Mouse (Mus musculus) limb, embryonic 15.5 days (tissue): ENCODE results near the gene Smarcd3. TPM values are rescaled to one million over a fixed set of nuclear protein-coding genes. Genes with fewer than 3 reads are reported as not detected.

Source experiments
- ATAC-seq: fragments of 200-750 bp; cut with Nextera tagmentation; 2 replicates; pipeline ENCODE4 v1.8.0; 2017; ENCODE audit warnings: low read depth, moderate TSS enrichment; ENCODE audit not compliant: insufficient number of reproducible peaks, low FRiP score, low TSS enrichment
- H3K27ac ChIP-seq: fragments of 300-500 bp; sonication (generic); 2 replicates; pipeline ENCODE4 v1.5.1; 2015; ENCODE audit warnings: moderate library complexity, mild to moderate bottlenecking, inconsistent platforms
- H3K27me3 ChIP-seq: fragments of 300-500 bp; sonication (generic); 2 replicates; pipeline ENCODE4 v1.6.1; 2015; ENCODE audit warnings: inconsistent platforms
- H3K36me3 ChIP-seq: fragments of 300-500 bp; sonication (generic); 2 replicates; pipeline ENCODE4 v1.6.1; 2015; ENCODE audit warnings: inconsistent platforms
- H3K4me1 ChIP-seq: fragments of 300-500 bp; sonication (generic); 2 replicates; pipeline ENCODE4 v1.6.1; 2015; ENCODE audit warnings: inconsistent platforms
- H3K4me2 ChIP-seq: fragments of 300-500 bp; sonication (generic); 2 replicates; pipeline ENCODE4 v1.6.1; 2015; ENCODE audit warnings: mild to moderate bottlenecking, inconsistent platforms
- H3K4me3 ChIP-seq: fragments of 300-500 bp; sonication (generic); 2 replicates; pipeline ENCODE4 v1.5.1; 2015; ENCODE audit warnings: mild to moderate bottlenecking, inconsistent platforms
- H3K9ac ChIP-seq: fragments of 300-500 bp; sonication (generic); 2 replicates; pipeline ENCODE4 v1.6.1; 2015; ENCODE audit warnings: inconsistent platforms
- H3K9me3 ChIP-seq: fragments of 300-500 bp; sonication (generic); 2 replicates; pipeline ENCODE4 v1.6.1; 2016; ENCODE audit warnings: inconsistent platforms
- WGBS: fragments of 180-500 bp; shearing (Covaris S2); methylation state at CpG from one replicate; pipeline ENCODE4 v1.1.7; 2015; 5-methylcytosine and 5-hydroxymethylcytosine counted together
- polyA plus RNA-seq: library from polyadenylated mRNA; unstranded; fragments of >200 nt; fragmentation: Nextera tagmentation; extraction: Ambion mirVana; gene quantifications from 2 replicates; pipeline ENCODE4 v1.2.1, GENCODE M21; 2015

Gene Smarcd3
- polyA plus RNA-seq, 1 experiment from 2014 or later: 37.2 TPM

DNA sequence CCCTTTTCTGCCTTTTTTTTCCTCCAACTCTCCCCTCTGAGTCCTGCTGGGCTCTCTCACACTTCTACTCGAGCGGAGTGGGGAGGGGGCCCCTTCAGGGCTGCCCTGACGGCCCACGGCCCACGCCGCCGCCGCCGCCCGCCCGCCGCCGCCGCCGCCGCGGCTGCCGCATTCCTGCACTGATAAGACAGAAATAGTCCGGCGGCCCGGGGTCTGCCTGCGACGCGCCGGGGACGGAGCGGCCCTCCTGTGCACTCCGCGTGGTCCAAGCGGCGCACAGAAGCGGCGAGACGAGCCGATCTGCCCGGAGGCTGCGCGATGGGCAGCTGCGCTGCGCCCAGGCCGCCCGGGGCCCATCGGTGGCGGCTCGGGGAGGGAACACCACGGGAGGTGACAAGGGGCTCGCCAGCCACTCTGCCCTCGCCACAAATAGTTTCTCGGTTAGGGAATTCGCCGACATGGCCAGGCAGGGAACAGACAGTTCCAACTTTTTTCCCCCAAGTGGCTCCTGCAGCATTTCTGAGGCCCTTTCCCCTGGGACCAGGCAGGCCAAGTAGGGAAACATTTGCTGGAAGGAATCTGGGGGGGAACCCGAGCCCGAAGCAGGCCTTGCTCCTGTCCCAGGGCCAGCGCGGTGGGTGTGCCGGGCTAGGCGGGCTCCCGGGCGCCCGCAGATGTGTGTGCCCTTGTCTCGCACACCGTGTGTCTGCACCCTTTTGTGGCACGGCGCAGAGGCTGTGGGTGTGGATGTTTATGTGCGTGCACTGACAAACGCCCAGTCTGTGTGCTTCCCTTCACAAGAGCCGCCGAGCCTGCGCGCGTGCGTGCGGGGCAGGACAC is 22.1 kb downstream of the Smarcd3 start:
- peak overlapping the region; percentile 71 for H3K4me3 ChIP-seq
- ATAC-seq: peak; percentile 42; the same call in 1 of the 2 replicates
- H3K9me3 ChIP-seq: no peaks in the 10 kb centered on the region
- no peaks in the 10 kb centered on the region for H3K36me3 ChIP-seq
- peaks cover 78% of the 10 kb centered on the region for H3K4me1 ChIP-seq
- peak overlapping the region; percentile 100 for H3K27ac ChIP-seq
- peak overlapping the region; percentile 84 for H3K4me2 ChIP-seq
- no peaks in the 10 kb centered on the region for H3K27me3 ChIP-seq
- H3K9ac ChIP-seq: peak overlapping the region; percentile 74
- WGBS: under 1% methylated on average over 64 of the region's 73 CpGs

DNA sequence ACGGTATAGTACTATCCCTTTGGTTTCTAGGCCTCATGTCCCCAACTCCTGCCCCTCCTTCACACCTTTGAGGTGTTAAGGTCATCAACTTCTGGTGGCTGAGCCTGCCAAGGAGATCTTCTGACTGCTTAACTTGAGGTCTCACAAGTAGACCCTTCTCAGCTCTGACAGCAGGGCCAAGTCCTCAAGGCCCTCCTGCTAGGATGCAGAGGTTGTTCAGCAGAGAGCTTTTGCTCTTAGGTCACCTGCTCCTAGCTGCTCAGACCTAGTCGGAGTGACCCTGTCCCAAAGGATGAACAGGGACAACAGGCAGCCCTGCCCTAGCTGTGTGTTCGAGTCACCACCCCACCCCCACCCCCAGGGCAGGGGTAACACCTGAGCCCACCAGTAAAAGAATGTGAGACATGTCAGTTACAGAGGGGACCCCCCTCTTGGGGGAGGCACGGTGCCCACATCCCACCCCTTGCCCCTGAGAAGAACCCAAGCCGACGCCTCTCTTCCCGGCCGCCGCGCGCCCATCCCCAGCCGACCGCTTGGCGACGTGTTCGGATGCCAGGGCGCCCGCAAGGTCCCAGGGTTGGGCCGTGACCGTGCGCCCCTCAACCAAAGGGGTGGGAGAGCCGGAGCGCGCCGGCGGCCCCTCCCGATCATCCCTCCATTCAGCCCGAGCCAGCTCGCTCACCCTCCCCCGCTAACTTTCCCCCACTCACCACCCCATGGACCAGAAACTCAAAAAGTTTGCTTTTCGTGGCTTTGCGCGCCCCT is 23.0 kb downstream of the Smarcd3 start:
- H3K9ac ChIP-seq: peak overlapping the region; percentile 74
- peaks cover 80% of the 10 kb centered on the region for H3K4me1 ChIP-seq
- 0 out of 2 replicates have a peak, but pooled peaks have one; percentile 20 for ATAC-seq
- H3K27ac ChIP-seq: peak overlapping the region; percentile 100
- H3K36me3 ChIP-seq: no peaks in the 10 kb centered on the region
- no peaks in the 10 kb centered on the region for H3K27me3 ChIP-seq
- H3K4me3 ChIP-seq: peak overlapping the region; percentile 71
- under 1% methylated on average over 33 of the region's 33 CpGs for WGBS
- H3K4me2 ChIP-seq: peak overlapping the region; percentile 84
- H3K9me3 ChIP-seq: no peaks in the 10 kb centered on the region

DNA sequence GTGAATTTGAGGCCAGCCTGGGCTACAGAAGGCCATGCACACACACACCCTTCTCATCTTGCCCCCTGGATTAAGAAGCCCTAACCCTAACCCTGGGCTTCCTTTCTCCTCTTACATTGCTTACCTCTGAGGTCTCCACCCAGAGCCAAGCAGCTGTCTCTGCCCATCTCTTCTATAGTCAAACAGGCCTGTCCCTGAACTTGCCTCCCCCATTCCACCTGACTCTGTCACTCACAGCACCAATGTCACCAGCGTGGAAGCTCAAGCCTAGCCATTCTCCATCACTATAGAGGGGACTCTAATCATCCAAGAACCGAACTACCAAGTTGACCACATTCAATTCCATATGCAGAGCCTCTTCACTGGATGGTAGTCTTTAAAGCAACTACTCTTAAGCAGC is 24.0 kb downstream of the Smarcd3 start:
- Histone ChIP-seq H3K36me3 (peaks cover 10% of the 10 kb centered on the region), H3K4me1 (peaks cover 72% of the 10 kb centered on the region), H3K4me2 (peak overlapping the region; percentile 84), H3K9ac (no peak overlapping the region), H3K27ac (peak overlapping the region; percentile 100; the same call in 1 of the 2 replicates), H3K9me3 (no peaks in the 10 kb centered on the region), H3K27me3 (no peaks in the 10 kb centered on the region), H3K4me3 (peak overlapping the region; percentile 71)
- no peak for ATAC-seq
- WGBS: 62% methylated on average over 2 of the region's 2 CpGs

DNA sequence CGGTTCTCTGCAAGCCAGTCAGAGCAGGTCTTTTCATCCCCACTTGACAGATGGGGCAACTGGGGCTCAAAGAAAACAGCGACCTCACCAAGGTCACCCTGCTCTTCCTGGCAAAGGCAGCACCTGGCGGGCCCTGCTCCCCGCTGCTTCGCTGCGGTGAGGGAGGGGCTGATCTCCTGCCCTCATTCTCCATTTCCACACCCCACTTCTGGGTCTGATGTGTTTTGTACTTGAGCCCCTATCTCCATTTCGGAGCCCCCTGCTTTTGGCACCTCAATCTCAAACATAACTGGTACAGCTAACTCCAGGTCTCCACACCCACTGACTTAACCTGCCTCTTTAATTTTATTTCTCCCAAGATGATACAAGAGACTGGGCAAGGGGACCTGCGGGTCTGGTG is 25.1 kb downstream of the Smarcd3 start:
- peaks cover 21% of the 10 kb centered on the region for H3K36me3 ChIP-seq
- 14% methylated on average over 8 of the region's 8 CpGs for WGBS
- ATAC-seq: no peak
- no peak overlapping the region for H3K27ac ChIP-seq
- no peaks in the 10 kb centered on the region for H3K27me3 ChIP-seq
- peaks cover 68% of the 10 kb centered on the region for H3K4me1 ChIP-seq
- peak overlapping the region; percentile 97 for H3K4me2 ChIP-seq
- H3K9me3 ChIP-seq: no peaks in the 10 kb centered on the region
- peak overlapping the region; percentile 52; the same call in 1 of the 2 replicates for H3K9ac ChIP-seq
- peak overlapping the region; percentile 49 for H3K4me3 ChIP-seq

DNA sequence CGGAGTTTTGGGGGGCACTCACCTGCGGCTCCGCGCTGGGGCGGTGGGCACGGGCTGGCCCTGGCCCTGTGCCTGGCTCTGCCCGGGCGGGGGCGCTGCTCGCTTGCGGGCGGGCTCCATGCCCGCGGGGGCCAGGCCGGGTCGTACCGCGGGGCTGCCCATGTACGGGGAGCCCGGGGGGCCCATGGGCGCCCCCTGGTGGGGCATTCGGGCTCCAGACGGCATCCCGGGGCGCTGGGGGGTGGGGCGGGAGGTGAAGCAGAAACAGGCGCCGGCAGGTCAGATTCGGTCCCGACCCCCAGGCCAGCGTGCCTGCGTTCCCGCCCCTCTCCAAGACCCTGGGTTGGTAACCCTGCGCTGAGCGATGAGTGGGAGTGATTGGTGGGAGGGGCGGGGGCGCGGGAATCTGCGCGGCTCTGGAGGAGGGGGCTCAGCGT is 25.6 kb downstream of the Smarcd3 start:
- WGBS: under 1% methylated on average over 40 of the region's 41 CpGs
- Histone ChIP-seq H3K27me3 (no peaks in the 10 kb centered on the region), H3K4me2 (peak overlapping the region; percentile 97), H3K36me3 (peaks cover 26% of the 10 kb centered on the region), H3K4me1 (peaks cover 62% of the 10 kb centered on the region), H3K9me3 (no peaks in the 10 kb centered on the region), H3K4me3 (peak overlapping the region; percentile 49), H3K27ac (0 out of 2 replicates have a peak overlapping the region, but pooled peaks have one; percentile 17), H3K9ac (peak overlapping the region; percentile 52; the same call in 1 of the 2 replicates)
- ATAC-seq: no peak

DNA sequence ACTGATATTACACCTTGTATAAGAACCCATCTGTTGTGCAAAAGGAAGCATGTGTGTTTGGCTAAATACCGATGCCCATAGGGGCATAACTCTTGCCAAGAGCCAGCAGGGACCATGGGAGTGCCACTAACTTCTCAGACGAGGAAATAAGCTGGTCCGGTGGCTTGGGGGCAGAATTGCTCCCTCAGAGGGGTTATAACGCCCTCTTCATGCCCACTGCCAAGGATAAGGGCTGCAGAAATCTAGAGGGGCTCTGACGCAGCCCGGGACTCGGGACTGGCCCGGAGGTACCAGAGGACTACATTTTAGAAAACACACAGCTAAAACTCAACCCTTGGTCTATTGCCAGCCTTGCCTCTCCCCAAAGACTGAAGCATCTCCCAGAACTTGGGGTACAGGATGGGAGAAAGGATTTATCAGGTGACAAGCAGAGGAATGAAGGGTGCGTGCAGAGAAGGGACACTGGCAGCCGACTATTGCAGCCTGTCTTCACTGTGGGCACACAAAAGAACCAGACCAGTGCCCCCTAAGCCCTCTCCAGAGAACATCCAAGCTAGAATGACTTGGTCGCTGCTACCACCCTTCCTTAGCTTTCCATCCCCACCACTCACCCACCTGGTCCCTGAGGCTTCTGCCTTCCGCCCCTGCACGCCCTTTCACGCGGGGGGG is 26.2 kb downstream of the Smarcd3 start:
- Histone ChIP-seq H3K9ac (peak overlapping the region; percentile 52; the same call in 1 of the 2 replicates), H3K36me3 (peaks cover 32% of the 10 kb centered on the region), H3K4me3 (peak overlapping the region; percentile 49), H3K27ac (0 out of 2 replicates have a peak overlapping the region, but pooled peaks have one; percentile 17), H3K4me2 (peak overlapping the region; percentile 97), H3K9me3 (no peaks in the 10 kb centered on the region), H3K27me3 (no peaks in the 10 kb centered on the region), H3K4me1 (peaks cover 57% of the 10 kb centered on the region)
- ATAC-seq: no peak
- WGBS: 22% methylated on average over 15 of the region's 15 CpGs

DNA sequence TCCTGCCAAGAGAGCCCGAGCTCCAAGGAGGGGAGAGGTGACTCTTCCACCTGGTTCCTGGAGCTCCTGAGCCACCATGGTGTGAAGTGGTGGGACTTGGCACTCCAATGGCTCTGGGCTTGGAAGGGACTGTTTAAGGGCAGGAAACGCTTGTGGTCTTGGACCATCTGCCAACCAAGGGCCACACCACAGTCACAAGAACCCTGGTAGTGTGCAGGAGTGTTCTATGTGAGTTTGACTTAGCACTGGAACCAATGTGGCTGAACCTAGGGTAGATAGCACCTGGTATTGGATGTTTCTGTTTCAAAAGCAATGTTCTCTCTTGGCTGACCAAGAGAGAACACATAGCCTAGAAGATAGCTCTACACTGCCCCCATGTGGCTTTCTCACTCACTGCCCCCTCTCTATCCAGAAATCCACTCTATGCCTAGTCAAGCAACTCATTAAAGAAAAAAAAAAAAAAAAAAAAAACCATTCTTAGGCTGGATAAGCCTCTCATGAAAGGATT is 26.9 kb downstream of the Smarcd3 start:
- peak overlapping the region; percentile 54 for H3K27ac ChIP-seq
- H3K36me3 ChIP-seq: peaks cover 39% of the 10 kb centered on the region
- H3K4me2 ChIP-seq: peak overlapping the region; percentile 2; the same call in 1 of the 2 replicates
- whole genome bisulfite sequencing: 44% methylated on average over 2 of the region's 2 CpGs
- H3K4me1 ChIP-seq: peaks cover 55% of the 10 kb centered on the region
- H3K27me3 ChIP-seq: no peaks in the 10 kb centered on the region
- no peak for ATAC-seq
- no peak overlapping the region for H3K9ac ChIP-seq
- no peak overlapping the region for H3K4me3 ChIP-seq
- H3K9me3 ChIP-seq: no peaks in the 10 kb centered on the region

DNA sequence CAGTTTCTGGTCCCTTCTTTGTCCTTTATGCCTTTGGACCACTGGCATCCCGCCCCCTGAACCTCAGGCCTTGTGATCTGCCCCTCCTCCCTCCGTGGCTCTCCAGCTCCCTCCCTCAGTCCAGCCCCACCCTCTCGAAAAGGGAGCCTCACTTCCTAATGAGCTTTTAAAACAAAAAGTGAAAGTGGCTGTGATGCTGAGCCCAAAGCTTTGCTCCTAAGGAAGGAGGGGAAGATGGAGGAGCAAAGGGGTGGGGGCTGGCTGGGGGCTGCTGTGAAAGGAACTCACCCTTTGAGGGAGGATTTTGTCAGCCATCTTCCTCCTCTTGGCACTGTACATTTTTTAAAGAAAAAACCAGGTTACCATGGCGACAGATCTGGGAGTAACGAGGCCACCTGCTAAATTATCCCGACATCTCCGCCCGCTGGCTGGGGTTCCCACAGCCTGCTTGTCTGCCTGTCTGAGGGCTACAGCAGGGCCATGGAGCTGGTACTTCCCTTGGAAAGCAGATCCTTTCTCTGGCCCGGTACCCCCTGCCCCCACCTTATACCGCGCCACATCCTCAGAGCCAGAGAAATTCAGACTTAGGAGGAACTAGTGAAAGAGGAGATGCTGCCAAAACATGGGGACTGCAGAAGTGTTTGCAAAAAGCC is 27.6 kb downstream of the Smarcd3 start:
- ATAC-seq: no peak
- Histone ChIP-seq H3K27me3 (no peaks in the 10 kb centered on the region), H3K4me2 (peak overlapping the region; percentile 2; the same call in 1 of the 2 replicates), H3K9ac (no peak overlapping the region), H3K4me1 (peaks cover 59% of the 10 kb centered on the region), H3K4me3 (no peak overlapping the region), H3K27ac (peak overlapping the region; percentile 54), H3K9me3 (no peaks in the 10 kb centered on the region), H3K36me3 (peaks cover 46% of the 10 kb centered on the region)
- 21% methylated on average over 11 of the region's 11 CpGs for WGBS

DNA sequence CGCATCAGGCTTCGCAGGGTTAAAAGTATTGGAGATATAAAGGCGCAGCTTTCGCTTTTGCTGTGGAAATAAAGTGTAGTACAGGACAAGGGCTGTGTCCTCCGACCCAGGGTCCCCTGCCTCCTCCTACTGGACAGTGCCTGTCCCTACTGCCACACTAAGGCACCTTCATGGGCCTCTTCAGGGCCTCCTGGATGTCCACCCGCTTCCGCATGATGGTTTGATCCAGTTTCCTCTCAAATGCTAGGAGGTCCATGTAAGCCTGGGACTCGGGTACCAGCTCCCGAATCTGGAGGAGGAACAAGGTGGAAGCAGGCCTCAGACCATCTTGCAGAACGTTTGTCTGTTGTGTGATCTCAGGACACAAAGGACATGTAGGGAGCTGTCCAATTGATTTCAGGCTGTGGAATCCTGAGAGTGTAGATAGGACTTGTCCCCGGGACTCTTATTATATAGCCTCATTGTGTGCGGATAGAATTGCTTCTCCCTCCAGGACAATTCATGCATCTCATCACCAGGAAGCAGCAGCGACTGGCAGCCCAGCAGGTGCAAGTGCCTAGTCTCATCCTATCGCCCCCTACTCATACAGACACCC is 28.3 kb downstream of the Smarcd3 start:
- H3K9me3 ChIP-seq: no peaks in the 10 kb centered on the region
- ATAC-seq: no peak
- no peak overlapping the region for H3K4me3 ChIP-seq
- peaks cover 59% of the 10 kb centered on the region for H3K4me1 ChIP-seq
- whole genome bisulfite sequencing: 70% methylated on average over 14 of the region's 14 CpGs
- H3K27ac ChIP-seq: no peak overlapping the region
- no peak overlapping the region for H3K4me2 ChIP-seq
- no peak overlapping the region for H3K9ac ChIP-seq
- H3K36me3 ChIP-seq: peaks cover 53% of the 10 kb centered on the region
- H3K27me3 ChIP-seq: no peaks in the 10 kb centered on the region

DNA sequence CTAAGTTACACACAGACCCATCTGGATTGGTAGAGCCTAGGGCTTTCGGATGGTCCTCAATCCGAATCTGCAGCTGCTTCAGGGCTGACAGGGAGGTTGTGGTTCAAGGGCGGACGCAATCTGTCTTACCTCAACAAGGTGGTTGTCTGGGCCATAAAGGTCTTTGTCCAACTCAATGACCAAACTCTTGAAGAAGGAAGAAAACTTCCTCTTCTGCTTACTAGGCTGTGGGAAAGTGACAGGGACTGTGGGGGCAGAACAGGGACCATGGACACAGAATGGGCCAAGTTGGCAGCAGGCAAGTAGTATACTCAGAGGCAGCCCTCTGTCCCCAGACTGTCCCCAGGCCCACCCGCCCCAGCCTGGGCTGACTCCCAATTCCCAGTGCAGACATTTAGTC is 28.9 kb downstream of the Smarcd3 start:
- Histone ChIP-seq H3K4me3 (no peak overlapping the region), H3K9me3 (no peaks in the 10 kb centered on the region), H3K4me2 (no peak overlapping the region), H3K9ac (no peak overlapping the region), H3K27me3 (no peaks in the 10 kb centered on the region), H3K36me3 (peaks cover 59% of the 10 kb centered on the region), H3K4me1 (peaks cover 54% of the 10 kb centered on the region), H3K27ac (no peak overlapping the region)
- WGBS: 90% methylated on average over 5 of the region's 5 CpGs
- ATAC-seq: no peak
